ENCODE assay signal across 9 mouse cellular contexts in the genomic region with DNA sequence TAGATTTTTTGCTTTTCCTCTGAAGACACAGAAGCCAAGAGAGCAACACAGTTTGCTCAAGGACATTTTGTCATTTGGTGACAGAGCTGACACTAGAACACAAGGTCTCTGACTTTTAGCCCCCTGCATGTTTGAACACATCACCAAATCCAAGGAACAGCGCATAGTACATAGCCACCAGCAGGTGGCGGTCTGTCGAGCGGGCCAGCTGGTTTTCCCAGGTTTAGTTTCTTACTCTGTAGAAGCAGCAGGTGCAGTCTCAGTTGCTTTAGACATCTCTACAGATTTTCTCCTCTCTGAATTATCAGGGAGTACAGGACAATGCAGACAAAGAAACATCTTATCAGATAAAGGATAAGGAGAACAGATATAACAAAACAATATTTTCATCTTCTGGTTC. TPM values are rescaled to one million over a fixed set of nuclear protein-coding genes. Genes with fewer than 3 reads are reported as not detected.
DNase-seq lines count a peak whose midpoint lies in the region; ATAC-seq and TF ChIP-seq lines count a peak whose summit lies in the region.
"Had no signal": no experiment of that assay in that cellular context is flagged by ENCODE, and none has a peak within 500 bp of the region (broad histone marks: within the 10 kb centered on the region; RNA-seq: fewer than 3 reads in every experiment).

No protein-coding gene starts in this region.

- WGBS in neural tube, embryonic 15.5 days, result 4% methylated on average over 4 of the region's 4 CpGs
- WGBS in kidney, adult 2 months, result under 1% methylated on average over 4 of the region's 4 CpGs
- whole genome bisulfite sequencing in limb, embryonic 11.5 days, result 2% methylated on average over 4 of the region's 4 CpGs

- H3K27me3 ChIP-seq in neural tube, embryonic 15.5 days (replicated peaks), result peaks cover 6% of the 10 kb centered on the region; the same call in 1 of the 2 replicates
- no peaks in the 10 kb centered on the region for H3K27me3 ChIP-seq in kidney, adult 2 months (replicated peaks; ENCODE audit: control insufficient read depth, insufficient read depth, low read length)
- H3K27me3 ChIP-seq in limb, embryonic 11.5 days (ENCODE audit: control insufficient read depth, insufficient read depth, low read length), result no peaks in the 10 kb centered on the region
- H3K27me3 ChIP-seq: heart, embryonic 13.5 days had no signal

- TF ChIP-seq CTCF in kidney, adult 2 months (conservative IDR thresholded peaks at IDR 0.05; ENCODE audit: insufficient read depth, insufficient read length, low read depth, low read length), result peak; percentile 91

- no peak for TF ChIP-seq POLR2A in kidney, adult 2 months (IDR thresholded peaks at IDR 0.05; ENCODE audit: low read depth, low read length)

- no peak for ATAC-seq in neural tube, embryonic 15.5 days (ENCODE audit: low FRiP score)
- no peak for ATAC-seq in limb, embryonic 11.5 days (ENCODE audit: insufficient number of reproducible peaks, low FRiP score, low TSS enrichment, low read depth)

- 0 out of 2 replicates have a peak, but pooled peaks cover 3% of the 10 kb centered on the region for H3K9me3 ChIP-seq in neural tube, embryonic 15.5 days (replicated peaks)
- H3K9me3 ChIP-seq in limb, embryonic 11.5 days (ENCODE audit: control insufficient read depth, low read length), result peaks cover 2% of the 10 kb centered on the region; the same call in 1 of the 2 replicates

- no peaks in the 10 kb centered on the region for H3K36me3 ChIP-seq in neural tube, embryonic 15.5 days
- H3K36me3 ChIP-seq in kidney, adult 2 months (ENCODE audit: control insufficient read depth, insufficient read depth, low read length), result no peaks in the 10 kb centered on the region
- H3K36me3 ChIP-seq in limb, embryonic 11.5 days (ENCODE audit: control insufficient read depth, insufficient read depth, low read length), result no peaks in the 10 kb centered on the region
- H3K36me3 ChIP-seq: heart, embryonic 13.5 days had no signal

- DNase-seq in neural tube, embryonic 10.5 days (ENCODE audit: extremely low spot score, low spot score), result peak; percentile 38
- peak; percentile 48 for DNase-seq in adrenal gland, postnatal 25 days
- DNase-seq in embryo, embryonic 9.5 days (ENCODE audit: extremely low spot score), result peak; percentile 23
- peak; percentile 64 for DNase-seq in kidney, adult 2 months
- DNase-seq in limb, embryonic 11.5 days (ENCODE audit: low spot score), result peak; percentile 63
- DNase-seq in retina, embryonic 14.5 days (ENCODE audit: low spot score), result peak; percentile 79
- DNase-seq in urinary bladder, adult 2 months (ENCODE audit: low spot score), result peak; percentile 35

- no peak overlapping the region for H3K27ac ChIP-seq in neural tube, embryonic 15.5 days (replicated peaks)
- no peak overlapping the region for H3K27ac ChIP-seq in kidney, adult 2 months (ENCODE audit: insufficient read depth, low read depth, low read length)
- H3K27ac ChIP-seq in limb, embryonic 11.5 days (replicated peaks; ENCODE audit: low read depth, low read length), result no peak overlapping the region
- H3K27ac ChIP-seq: heart, embryonic 13.5 days had no signal

- no peak overlapping the region for H3K4me2 ChIP-seq in neural tube, embryonic 15.5 days
- H3K4me2 ChIP-seq in limb, embryonic 11.5 days (ENCODE audit: low read depth, severe bottlenecking), result no peak overlapping the region
- H3K4me2 ChIP-seq: heart, embryonic 13.5 days had no signal

- H3K4me1 ChIP-seq in neural tube, embryonic 15.5 days, result peaks cover 6% of the 10 kb centered on the region; the same call in 1 of the 2 replicates
- no peaks in the 10 kb centered on the region for H3K4me1 ChIP-seq in kidney, adult 2 months (ENCODE audit: control insufficient read depth, insufficient read depth, low read length)
- H3K4me1 ChIP-seq in limb, embryonic 11.5 days (ENCODE audit: control insufficient read depth, insufficient read depth, low read length), result no peaks in the 10 kb centered on the region

- H3K4me3 ChIP-seq in neural tube, embryonic 15.5 days (replicated peaks), result no peak overlapping the region
- H3K4me3 ChIP-seq in kidney, adult 2 months (ENCODE audit: insufficient read depth, low read depth, low read length), result no peak overlapping the region
- H3K4me3 ChIP-seq in limb, embryonic 11.5 days (ENCODE audit: low read depth, low read length), result no peak overlapping the region
- H3K4me3 ChIP-seq: heart, embryonic 13.5 days had no signal

- no peak overlapping the region for H3K9ac ChIP-seq in neural tube, embryonic 15.5 days (replicated peaks)
- H3K9ac ChIP-seq in limb, embryonic 11.5 days (ENCODE audit: low read length), result no peak overlapping the region
- H3K9ac ChIP-seq: heart, embryonic 13.5 days had no signal

RNA-seq across cellular contexts. Expression of a gene that starts 23.7 kb away (rescaled TPM):
- 22.4 and 35.5 TPM in 2 replicates for polyA plus RNA-seq in neural tube, embryonic 15.5 days (2015; fragmentation: Nextera tagmentation; extraction: Ambion mirVana)
- 9.5 and 15.9 TPM in 2 replicates for total RNA-seq in adrenal gland, postnatal 25 days (2021)
- 54.3 and 56.1 TPM in 2 replicates for polyA plus RNA-seq in kidney, adult 2 months (2012; rRNA removed)
- 61.0 and 61.9 TPM in 2 replicates for polyA plus RNA-seq in limb, embryonic 11.5 days (2014; fragmentation: Nextera tagmentation; extraction: Ambion mirVana)
- 30.9 and 37.2 TPM in 2 replicates for polyA plus RNA-seq in urinary bladder, adult 2 months (2012; rRNA removed)

RNA-seq across cellular contexts. Expression of a gene that starts 33.8 kb away (rescaled TPM):
- polyA plus RNA-seq in neural tube, embryonic 15.5 days (2015; fragmentation: Nextera tagmentation; extraction: Ambion mirVana), result 0.19 and 0.28 TPM in 2 replicates
- total RNA-seq in adrenal gland, postnatal 25 days (2021), result 2.0 and 3.8 TPM in 2 replicates
- polyA plus RNA-seq in kidney, adult 2 months (2012; rRNA removed), result 0.53 and 0.64 TPM in 2 replicates
- not detected in 2 replicates for polyA plus RNA-seq in limb, embryonic 11.5 days (2014; fragmentation: Nextera tagmentation; extraction: Ambion mirVana)
- polyA plus RNA-seq in urinary bladder, adult 2 months (2012; rRNA removed), result 3.8 and 5.3 TPM in 2 replicates

RNA-seq across cellular contexts. Expression of a gene that starts 34.0 kb away (rescaled TPM):
- 58.0 and 75.0 TPM in 2 replicates for polyA plus RNA-seq in neural tube, embryonic 15.5 days (2015; fragmentation: Nextera tagmentation; extraction: Ambion mirVana)
- total RNA-seq in adrenal gland, postnatal 25 days (2021), result 40.8 and 44.7 TPM in 2 replicates
- 20.1 and 21.6 TPM in 2 replicates for polyA plus RNA-seq in kidney, adult 2 months (2012; rRNA removed)
- 120 and 122 TPM in 2 replicates for polyA plus RNA-seq in limb, embryonic 11.5 days (2014; fragmentation: Nextera tagmentation; extraction: Ambion mirVana)
- polyA plus RNA-seq in urinary bladder, adult 2 months (2012; rRNA removed), result 41.5 and 51.4 TPM in 2 replicates

RNA-seq across cellular contexts. Expression of a gene that starts 34.0 kb away (rescaled TPM):
- 6.6 and 6.9 TPM in 2 replicates for polyA plus RNA-seq in neural tube, embryonic 15.5 days (2015; fragmentation: Nextera tagmentation; extraction: Ambion mirVana)
- 2.5 and 3.7 TPM in 2 replicates for total RNA-seq in adrenal gland, postnatal 25 days (2021)
- polyA plus RNA-seq in kidney, adult 2 months (2012; rRNA removed), result 0.72 and 0.80 TPM in 2 replicates
- 7.9 and 8.0 TPM in 2 replicates for polyA plus RNA-seq in limb, embryonic 11.5 days (2014; fragmentation: Nextera tagmentation; extraction: Ambion mirVana)
- 1.5 and 1.7 TPM in 2 replicates for polyA plus RNA-seq in urinary bladder, adult 2 months (2012; rRNA removed)

Comparison
In these comparisons a context has a peak if more than half of its experiments do, and no peak if none do; other contexts are left out.
1. DNase-seq: peak in every context shown above with its lines; median percentile 79 in retina, embryonic 14.5 days; 64 in kidney, adult 2 months; 63 in limb, embryonic 11.5 days; 48 in adrenal gland, postnatal 25 days; 38 in neural tube, embryonic 10.5 days; 35 in urinary bladder, adult 2 months; 23 in embryo, embryonic 9.5 days.